Mouse (Mus musculus) retina, postnatal 1 day (tissue): Measurements from ENCODE around the gene Slc7a3.

Experiments
- DNase-seq: peaks from one replicate; pipeline ENCODE4 v3.0.0-alpha.2; 2012

Gene Slc7a3

DNA sequence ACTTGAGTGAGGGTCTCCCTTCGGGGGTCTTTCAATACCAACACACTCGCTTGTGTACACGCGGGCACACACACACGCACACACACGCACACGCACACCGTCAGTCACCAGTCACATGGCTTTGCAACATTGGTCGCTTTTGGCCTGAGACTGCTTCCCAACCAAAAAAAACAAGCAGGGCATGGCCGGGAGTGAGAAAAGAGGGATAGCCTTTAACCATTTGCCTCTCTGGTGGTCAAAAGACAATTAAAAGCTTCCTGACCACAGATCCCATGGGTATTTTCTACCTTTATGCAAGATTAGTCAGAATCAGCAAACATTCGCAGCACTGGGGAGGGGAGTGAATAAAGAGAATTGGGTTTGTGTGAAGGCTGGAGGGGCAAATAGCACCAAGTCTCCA, at the start of gene Slc7a3:
Gene Slc7a3 (minus strand): TSS at position 101 of the 400 bp plus-strand sequence.
- DNase-seq, result peak; percentile 7

DNA sequence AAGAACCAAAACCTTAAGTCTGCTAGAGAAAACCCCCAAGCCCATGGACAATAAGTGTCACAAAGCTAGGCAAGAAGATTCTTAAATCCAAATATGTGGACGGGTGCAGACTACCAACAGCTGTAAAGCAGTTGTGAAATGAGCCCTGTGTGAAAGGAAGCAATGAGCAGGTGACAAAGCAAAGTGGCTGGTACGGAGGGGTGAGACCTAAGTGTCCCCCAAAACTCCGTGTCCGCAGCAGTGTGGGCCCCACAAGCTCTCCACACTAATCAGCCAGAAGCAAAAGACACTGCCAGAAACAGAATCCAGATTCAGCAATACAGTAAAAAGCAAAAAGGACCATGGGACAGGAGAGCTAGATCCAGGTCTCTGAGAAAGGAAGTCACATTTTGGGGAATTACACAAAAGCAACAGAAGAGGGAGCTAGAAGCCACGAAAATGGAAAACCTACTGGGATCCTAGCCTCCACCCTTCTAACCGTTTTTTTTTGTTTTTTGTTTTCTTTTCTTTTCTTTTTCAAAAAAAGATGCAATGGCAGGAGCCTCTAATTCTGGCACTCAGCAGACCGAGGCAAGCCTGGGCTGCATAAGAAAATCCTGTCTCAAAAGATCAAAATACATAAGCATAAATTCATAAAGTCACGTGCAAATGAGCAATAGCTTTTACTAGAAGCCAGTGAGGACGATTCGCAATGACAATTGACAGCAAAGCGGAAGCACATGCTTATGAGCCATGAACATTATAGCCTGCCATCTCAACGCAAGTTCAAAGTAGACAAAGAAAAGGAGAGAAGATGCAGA, 46.4 kb upstream of the Slc7a3 start:
- peak; percentile 79 for DNase-seq

GRCm38 (mm10) chrX:101131001-101131400, 45.2 kb upstream of the Slc7a3 start:
- peak; percentile 71 for DNase-seq

DNA sequence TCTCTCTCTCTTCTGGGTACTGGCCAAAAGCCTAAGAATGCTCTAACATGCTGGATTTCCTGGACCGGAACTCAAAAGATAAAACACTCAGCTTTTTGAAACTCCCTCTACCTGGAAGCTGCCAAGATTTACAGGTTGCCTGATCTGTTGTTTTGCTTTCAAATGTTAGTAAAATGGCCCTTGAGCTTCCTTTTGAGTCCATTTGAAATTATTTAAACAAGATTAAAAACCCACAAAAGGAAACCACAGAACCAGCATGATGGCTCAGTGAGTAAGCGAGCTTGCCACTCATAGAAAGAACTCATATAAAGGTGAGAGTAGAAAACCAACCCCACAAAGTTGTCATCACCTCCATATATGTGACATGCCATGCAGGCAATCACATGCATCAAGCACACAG, 42.7 kb upstream of the Slc7a3 start:
- no peak for DNase-seq

DNA sequence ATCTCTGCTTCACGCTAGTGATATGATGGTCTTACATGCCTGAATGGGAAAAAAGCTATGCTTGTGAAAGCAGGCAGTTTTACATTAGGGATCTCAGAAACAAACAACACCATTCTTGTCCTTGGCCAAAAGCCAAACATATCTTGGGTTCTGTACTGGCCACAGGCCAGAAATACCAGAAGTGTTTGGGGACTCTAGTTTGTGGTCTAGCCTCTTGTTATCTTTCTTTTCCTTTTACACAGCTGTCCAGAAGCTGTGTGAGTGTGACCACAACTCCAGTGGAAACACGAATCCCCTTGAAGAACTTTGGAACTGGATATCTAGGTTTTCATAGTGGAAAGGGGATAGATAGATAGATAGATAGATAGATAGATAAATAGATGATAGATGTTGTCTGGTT, 41.2 kb upstream of the Slc7a3 start:
- DNase-seq, result peak; percentile 40

DNA sequence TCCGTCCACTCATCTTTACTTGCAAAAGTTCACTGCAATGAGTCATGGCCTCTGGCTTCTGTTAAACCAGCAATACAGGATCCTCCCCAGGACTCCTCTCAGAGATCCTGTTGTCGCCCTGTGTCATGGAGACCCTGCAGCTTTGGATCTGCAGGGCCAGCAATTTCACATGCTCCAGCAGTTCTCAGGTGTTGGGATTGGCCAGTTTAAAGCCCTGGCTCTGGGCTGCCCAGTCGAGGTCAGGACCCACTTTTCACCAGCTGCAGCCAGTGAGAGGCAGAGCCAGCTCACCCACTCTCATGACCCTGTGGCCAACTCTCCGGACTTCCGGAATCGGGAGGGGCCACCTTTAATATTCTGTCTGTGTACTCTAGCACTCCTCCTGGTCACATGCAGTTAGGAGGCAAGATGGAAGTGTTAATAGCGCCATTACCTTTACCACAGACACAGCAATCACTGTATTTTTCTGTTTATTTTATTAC, 40.7 kb upstream of the Slc7a3 start:
- peak; percentile 9 for DNase-seq

DNA sequence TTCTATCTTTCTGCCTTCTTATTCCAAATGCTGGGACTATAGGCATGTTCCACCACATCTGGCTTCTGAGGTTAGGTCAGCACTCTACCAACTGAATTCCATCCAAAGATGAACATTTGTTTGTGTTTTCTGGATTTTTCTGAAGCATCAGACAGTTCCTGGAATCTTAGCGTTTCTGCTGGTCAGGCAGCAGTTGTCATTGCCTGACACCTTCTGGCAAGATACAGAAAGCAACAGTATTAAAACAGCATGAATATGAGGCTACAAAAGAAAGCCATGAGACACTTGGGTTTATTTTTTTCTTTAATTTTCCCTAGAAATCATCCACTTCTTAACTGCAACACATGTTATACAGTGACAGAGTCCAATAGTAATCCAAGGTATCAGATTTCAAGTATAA, 34.7 kb upstream of the Slc7a3 start:
- DNase-seq, result no peak

DNA sequence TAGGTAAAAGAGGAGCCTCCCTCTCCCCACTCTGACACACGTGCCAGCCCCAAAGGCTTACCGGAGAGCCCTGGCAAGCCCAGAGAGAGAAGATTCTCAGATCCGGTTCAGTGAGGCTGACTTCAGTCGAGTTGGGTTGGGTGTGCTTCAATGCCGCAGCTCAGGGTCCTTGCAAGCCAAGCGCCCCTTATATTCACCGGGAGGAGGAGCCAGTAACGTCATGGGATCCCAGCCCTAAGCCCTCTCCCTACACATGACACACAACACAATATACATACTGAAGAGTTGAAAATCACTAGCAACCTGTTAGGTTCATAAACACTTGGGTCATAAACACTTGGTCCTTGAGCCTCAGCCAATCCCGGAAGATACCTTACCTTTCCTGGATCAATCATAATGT, 609 bp downstream of the Slc7a3 start:
- peak; percentile 21 for DNase-seq

DNA sequence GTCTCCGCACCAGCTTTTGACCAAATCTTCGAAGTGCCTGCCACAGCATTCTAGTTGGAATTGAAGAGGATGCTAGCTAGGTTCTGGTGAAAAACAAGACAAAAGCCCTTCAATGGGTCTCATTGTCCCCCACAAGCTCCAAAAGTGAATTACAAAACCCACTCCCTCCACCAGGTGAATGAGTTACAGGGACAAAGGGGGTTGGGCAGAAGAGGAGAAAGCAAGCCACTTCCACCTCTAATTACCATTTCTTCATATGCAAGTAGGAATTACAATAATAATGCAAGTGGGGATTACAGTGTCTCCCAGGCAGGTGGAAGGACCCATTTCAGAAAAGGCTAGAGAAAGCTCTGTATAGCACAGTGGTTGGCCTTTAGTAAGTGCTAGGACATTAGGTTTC, 1.6 kb downstream of the Slc7a3 start:
- no peak for DNase-seq

- DNase-seq, result no peak
Observed at GRCm38 (mm10) chrX:101065245-101065644, 20.6 kb downstream of the Slc7a3 start.

GRCm38 (mm10) chrX:101063503-101063902, 22.3 kb downstream of the Slc7a3 start:
- DNase-seq, result no peak

DNA sequence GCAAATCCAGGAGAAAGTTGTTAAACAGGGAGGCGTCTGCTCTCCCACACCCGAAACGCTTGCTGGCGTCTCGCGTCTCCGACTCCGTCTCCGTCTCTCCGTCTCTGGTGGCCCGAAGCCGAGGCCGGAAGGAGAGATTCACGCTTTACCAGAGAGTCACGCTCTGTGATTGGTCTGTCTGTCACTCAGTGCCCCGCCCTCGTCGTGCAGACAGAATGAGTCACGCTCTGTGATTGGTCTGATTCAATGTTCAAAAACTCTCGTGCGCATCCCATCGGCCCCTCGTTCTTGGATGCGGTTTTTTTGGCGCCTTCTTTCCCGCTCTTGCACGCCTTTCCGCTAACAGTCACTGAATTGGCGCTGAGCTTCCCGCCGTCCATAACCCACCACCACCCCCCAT, 26.3 kb downstream of the Slc7a3 start, which contains the start of gene Tex11:
Gene Tex11 (minus strand): TSS at position 127 of the 400 bp plus-strand sequence.
- DNase-seq, result no peak
